Mouse (Mus musculus): ENCODE results near the gene Dclk1. TPM values are rescaled to one million over a fixed set of nuclear protein-coding genes. Genes with fewer than 3 reads are reported as not detected.

Dclk1 gene
- total RNA-seq, 2 experiments from 2014 or later = 794 to 803 TPM

DNA sequence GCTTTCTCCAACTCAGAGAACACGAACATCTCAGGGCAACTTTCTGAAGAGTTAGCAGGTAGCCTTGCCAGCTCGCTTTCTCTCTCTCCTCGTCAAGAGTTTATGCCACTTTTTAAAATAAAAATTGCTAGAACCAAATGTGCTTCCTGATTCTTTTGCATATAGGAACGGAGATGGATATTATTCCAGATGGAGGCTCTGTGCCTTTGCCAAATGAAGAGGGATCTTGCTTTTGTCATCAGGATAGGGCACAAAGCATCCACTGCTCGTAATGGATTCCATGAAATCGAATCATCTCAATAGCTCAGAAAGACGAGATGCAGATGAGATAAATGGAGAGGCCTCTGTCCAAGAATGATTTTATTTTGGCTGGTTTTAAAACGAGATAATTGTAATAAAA lies 201.1 kb downstream of the Dclk1 start:
- DNase-seq = no peak
- intact Hi-C loops (cut with DNase I) = no loop called here

DNA sequence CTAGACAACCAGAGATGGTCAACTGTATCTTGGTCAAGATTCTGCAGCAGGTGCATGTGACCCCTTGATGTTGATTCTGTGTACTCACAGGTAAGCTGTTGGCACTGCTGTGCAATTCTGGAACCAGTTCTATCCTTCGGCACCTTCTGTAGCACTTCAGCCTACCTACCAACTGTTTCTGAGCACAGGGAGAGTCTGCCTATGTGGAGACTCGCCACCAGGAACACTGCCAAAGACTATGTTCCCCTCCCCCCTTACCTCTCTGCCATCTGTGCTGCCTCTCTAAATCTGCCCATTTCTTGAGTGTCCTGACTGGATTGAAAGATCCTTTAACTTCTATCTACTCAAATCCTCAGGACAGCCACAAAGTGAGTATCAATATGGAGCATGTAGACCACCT lies 201.6 kb downstream of the Dclk1 start:
- intact Hi-C loops (cut with DNase I) = no loop called here
- DNase-seq = no peak

DNA sequence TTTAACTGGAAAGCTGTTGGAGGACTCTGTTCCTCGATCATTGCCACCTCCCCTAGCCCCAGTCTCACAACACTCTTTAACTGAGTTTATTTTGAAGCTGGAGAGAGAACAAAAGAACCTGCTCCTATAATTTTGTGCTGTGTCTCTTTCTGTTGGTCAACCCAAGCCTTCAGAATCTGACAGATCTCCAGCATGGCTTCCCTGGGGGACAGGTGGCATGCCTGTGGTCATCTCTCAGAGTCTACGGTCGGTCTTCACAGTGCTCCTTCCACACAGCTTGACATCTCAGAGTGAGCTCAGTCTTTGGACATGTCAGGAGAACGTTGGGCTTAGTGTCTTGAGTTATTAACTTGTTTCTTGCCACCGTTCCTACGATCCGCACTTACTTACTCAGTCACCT lies 204.5 kb downstream of the Dclk1 start:
- no peak for DNase-seq
- intact Hi-C loops (cut with DNase I) = no loop called here

DNA sequence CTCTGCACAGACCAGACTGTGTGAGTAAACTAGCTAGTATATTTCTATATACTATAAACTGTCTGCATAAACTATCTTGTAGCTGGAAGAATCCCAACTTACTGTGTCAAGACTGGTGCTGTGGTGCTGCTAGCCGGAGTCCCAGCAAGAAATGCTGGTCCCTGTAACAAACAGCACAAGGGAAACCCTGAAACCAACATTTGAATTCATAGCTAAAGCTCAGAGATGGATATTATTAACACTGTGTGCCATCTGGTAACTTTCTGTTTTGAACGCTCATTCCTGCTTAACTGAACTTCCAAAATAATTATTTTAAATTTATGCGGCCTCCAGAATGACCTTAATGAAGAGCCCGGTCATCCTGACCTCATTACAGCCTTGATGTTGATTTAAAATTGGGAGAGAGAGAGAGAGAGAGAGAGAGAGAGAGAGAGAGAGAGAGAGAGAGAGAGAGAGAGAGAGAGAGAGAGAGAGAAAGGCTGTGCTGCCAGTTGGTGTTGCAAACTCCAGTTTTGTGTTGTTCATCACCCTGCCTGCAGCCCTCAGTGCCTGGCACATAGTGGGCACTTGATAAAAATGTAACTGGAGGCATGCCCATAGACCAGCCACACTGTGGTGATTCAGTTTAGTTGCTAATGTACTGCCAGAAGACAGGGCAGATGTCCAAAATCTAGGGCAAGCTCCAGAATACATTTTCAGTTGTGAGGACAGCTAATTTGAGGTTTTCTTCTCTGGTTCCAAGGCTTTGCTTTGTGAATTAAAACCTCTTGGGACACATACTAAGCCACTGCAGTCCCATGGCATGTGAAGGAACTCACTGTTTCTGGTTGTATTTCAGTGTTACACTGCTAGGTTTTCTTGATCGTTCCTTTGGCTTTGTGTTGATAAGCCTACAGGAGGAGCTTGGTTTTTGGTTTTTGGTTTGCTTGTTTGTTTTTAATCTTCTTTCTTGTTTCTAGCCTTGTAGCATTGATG lies 205.6 kb downstream of the Dclk1 start:
- DNase-seq = peak; percentile 63
- intact Hi-C loops (cut with DNase I) = no loop called here

DNA sequence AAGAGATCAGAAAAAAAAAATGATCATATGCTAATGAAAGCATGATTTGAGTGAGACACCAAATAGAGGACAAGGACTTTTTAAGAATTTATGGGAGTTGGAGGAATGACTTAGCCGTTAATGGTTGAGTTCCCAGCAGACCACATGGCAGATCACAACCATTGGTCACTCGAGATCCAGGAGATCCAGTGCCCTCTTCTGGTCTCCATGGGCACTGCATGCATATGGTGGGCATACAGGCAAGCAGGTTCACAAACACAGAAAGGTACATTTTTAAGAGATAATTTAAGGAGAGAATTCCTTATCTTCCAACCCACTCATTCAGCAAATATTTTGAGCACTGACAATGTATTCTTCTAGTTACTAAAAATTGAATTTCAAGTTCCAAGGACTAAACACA lies 207.0 kb downstream of the Dclk1 start:
- no peak for DNase-seq
- intact Hi-C loops (cut with DNase I) = no loop called here

DNA sequence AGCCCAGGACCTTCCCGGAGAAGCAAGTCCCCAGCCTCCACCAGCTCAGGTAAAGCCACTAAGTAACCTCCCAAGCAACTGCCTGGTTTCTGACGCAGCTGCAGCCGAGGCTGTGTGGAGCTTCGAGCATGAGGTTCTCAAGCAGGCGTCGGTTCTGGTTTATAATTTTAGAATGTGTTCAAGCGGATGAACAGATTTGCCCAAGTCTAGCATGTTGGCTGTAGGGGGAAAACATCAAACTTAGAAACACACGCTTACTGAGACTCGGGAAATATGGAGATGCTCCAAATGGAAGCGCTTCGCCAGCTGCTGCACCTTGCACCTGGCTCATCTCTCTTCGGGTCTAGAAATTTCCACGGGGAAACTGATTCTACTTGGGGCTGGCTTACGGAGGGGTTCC lies 208.9 kb downstream of the Dclk1 start:
- intact Hi-C loops (cut with DNase I) = no loop called here
- DNase-seq = no peak

DNA sequence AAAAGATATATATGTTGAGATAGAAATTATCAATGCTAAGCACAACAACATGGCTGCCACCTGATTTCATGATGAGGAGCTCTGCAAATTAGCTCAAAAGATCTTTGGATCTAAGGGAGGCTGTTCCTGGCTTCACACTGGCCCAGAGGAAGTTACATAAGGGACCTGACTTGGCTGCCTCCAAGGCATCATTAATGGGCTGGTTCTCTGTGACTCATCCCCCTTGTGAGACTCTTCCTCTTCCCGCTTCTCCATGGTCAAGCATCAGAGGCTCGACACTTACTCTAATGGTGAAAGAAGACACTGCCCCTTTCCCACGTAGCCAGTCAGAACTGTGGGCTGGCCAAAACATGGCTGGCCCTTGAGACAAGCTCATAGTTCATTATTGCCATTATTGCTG lies 209.7 kb downstream of the Dclk1 start:
- DNase-seq = no peak
- intact Hi-C loops (cut with DNase I) = no loop called here

DNA sequence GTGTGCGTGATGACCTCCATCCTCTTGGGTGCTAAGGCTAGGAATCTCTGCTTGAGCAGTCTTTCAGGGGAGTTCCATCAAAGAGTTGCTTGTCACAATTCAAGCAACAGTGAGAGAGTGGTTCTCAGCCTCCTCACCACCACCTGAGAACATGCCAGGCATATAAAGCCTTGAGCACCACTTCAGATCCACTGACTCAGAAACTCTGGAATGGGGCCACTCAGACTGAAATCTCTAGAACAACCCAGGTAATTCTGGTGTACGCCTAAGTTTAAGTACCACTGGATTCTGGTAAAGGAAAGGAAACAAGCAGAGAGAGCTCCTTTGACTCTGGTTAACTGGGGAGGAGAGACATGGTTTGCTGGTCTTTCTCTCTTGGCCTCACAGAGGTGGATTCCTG lies 210.3 kb downstream of the Dclk1 start:
- DNase-seq = no peak
- intact Hi-C loops (cut with DNase I) = no loop called here

DNA sequence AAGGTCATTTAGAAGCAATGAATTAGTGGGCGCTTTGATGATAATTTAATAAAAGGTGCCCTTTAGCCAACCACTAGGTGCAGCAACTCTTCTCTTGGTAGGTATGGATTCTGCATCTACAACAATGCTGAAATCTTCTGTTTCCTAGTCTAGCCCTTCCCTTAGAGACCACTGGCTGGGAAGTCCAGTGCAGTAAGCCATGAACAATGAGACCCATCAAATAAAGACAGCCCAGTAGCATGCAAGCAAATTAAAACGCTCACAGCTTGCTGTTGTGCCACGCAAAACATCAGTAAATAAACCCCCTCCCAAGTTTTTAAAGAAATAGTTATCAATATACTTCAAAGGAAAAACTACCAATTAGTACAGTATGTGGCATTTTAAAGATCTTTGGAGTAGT lies 218.9 kb downstream of the Dclk1 start:
- intact Hi-C loops (cut with DNase I) = loop anchor here (5.0 to 10.0 kb wide), 2 partner anchors 49 to 86 kb away; no protein-coding TSS in a partner anchor
- no peak for DNase-seq

DNA sequence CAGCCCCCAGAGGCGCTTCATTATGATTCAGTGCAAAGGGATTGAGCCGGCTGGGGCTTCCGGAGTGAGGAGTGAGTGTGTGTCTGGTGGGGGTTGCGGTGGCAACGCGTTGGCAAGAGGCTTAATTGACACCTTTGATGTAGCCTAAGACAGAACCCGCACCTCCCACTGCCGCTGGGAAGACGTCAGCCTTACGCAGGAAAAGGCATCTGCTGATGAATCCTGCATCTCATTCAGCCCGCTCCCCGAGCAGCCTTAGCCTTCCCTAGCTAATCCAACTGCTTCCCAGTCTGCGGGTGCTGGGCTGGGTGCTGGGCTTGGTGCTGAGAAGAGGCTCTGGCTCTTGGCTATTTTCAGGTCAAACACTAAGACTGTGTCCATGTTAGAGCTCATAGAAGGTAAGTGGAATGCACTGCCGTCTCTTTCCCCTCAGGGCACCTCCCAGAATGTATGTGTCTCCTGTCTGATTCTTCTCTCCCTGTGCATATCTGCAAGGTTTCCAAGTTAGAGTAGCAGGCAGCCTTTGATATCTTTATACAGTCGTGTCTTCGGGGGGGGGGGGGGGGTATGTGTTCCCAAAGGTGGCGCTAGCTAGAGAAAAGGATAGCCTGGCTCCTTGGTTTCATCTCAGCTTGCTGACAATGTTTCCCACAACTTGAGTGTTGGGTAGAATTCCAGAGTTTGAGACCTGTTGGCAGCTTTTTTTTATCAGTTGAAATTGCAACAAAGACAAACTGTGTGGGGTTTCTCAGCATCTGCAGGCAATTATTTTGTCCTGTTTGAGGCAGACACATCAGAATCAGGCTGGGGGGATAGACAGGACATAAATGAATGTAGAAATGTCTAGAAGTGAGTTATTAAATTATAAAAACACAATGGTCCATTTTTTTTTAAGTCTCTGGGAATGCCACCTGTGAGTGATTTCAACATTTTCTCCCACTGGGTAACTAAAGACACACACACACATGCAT lies 219.8 kb downstream of the Dclk1 start:
- peak; percentile 75 for DNase-seq
- intact Hi-C loops (cut with DNase I) = loop anchor here (5.0 to 10.0 kb wide), 2 partner anchors 50 to 87 kb away; no protein-coding TSS in a partner anchor

DNA sequence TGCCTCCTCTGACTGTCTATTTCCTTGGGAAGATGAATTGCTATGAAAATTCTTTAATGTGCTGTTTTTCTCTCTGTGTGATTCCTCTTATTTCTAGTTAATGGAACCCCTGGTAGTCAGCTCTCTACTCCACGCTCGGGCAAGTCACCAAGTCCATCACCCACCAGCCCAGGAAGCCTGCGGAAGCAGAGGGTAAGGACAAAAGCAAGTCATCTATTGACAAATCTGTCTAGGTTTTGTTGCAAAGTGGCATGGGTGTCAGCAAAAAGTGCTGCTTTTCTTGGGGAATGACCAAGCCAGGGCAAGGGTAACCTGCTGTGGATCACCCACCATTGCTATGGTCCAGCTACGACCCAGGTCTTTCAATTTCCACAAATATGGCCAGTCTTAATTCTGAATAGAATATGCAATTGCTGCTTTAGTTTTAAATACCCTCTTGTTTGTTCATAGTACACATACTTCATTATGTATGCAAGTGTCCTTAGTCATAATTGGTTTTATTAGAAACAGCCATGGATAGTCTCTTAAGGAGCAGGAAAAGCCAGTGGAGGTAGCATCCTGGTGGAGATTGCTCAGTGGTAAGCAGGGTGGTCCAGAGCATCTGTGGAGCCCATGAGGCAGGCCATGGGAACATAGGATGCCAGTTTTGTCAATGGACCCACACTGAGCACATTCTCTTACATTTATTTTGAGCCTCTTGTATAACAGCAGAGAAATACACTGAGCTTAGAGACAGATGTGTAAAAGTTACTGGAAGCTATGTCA lies 220.9 kb downstream of the Dclk1 start:
- intact Hi-C loops (cut with DNase I) = loop anchor here (5.0 to 10.0 kb wide), 2 partner anchors 51 to 88 kb away; no protein-coding TSS in a partner anchor
- no peak for DNase-seq

DNA sequence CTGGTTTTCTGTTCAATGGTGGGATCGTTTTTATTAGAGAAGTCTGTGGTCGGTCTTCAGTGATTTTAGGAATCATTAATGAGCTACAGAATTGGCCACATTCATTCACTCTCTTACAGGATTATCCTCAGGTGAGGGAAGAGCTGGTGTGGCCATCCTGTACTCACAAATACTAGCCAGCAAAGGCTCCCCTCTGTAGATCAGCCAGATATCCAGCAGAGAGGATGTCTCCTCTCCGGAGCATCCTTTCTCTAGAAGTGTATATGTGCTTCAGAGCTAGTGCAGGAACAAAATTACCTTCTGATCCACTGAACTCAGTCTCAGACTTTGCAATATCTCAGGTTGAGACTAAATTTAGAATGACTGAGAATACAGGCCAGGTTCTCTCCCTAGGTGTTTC lies 222.1 kb downstream of the Dclk1 start:
- intact Hi-C loops (cut with DNase I) = loop anchor here (5.0 to 10.0 kb wide), 2 partner anchors 52 to 89 kb away; no protein-coding TSS in a partner anchor
- no peak for DNase-seq

DNA sequence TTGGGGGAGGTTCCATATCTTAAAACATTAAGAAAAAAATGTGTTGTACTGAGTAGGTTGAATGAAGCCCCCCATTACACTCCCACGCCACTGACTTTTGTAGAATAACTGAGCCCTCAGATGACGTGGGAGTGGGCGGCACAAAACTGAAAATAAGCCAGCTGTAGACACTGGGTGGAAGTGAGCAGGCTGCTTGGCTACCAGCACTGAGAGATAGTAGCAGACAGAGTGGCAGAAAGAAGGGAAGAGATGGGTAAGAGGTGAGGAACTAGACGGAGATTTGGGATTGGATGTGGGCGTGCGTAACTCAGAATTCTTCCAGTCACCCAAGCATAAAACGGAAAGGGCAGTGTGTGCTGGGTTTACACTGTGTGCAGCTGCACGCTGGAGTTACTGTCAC lies 223.6 kb downstream of the Dclk1 start:
- DNase-seq = no peak

DNA sequence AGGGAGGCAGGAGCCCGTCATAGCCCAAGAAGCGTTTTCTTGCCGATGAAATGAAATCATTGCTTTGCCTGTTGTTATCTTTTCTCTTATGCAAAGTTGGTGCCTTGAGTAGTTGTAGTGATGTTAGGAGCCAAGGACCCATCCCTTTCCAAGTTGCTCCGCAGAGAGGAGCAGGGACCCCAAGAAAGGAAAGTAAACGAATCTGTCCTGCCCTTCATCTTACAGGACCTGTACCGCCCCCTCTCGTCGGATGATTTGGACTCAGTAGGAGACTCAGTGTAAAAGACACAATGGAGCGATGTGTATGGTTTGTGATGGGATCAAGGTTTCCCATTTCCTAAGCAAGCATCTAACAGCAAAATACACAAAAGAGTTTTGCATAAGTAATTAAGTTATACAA lies 224.2 kb downstream of the Dclk1 start:
- intact Hi-C loops (cut with DNase I) = loop anchor here (10.0 kb wide), 1 partner anchor 92 kb away; no protein-coding TSS in a partner anchor
- DNase-seq = peak; percentile 23

More for the DNA sequence above, 223.6 kb downstream of the Dclk1 start:
- intact Hi-C loops (cut with DNase I) = loop anchor here (10.0 kb wide), 1 partner anchor 91 kb away; no protein-coding TSS in a partner anchor

DNA sequence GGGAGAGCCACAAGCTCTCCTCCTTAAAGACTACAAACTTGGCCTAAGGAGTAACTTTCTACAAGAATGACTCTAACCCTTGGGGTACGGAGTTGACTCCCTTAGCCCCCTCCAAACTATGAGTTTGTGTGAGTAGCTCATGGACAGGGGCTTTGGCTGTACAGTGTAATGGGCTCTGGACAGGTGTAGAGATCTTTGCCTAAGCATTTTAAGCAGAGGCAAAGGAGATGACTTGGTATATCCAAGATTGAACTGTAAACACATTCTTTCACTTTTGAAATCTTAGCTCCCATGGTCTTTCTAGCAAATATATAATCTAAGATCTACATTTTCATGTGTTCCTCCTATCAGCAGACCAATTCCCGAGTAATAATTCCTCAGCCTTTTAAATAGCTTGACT lies 229.9 kb downstream of the Dclk1 start, which contains the start of gene Gm21954:
Gene Gm21954 (minus strand): TSS at position 101 of the 400 bp plus-strand sequence.
- intact Hi-C loops (cut with DNase I) = no loop called here
- no peak for DNase-seq

DNA sequence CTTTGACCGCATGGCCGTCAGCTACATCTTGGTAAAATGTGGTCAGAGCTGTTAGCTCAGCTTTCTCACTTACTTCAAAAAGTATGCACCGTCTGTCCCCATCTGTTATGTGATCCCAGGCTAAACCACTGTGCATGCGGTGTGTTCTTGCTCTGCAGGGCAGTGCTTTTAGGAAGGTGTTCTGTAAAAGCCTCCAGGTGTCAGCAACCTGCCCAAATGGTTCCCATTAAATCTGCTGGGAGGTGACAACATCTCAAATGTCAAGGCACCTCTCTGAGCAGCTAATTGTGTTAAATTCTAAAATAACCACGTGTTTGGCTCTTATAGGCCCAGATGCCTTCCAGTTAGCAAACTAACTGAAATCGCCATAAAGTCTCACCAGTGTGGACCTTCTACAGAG lies 231.0 kb downstream of the Dclk1 start:
- DNase-seq = no peak
- intact Hi-C loops (cut with DNase I) = no loop called here

DNA sequence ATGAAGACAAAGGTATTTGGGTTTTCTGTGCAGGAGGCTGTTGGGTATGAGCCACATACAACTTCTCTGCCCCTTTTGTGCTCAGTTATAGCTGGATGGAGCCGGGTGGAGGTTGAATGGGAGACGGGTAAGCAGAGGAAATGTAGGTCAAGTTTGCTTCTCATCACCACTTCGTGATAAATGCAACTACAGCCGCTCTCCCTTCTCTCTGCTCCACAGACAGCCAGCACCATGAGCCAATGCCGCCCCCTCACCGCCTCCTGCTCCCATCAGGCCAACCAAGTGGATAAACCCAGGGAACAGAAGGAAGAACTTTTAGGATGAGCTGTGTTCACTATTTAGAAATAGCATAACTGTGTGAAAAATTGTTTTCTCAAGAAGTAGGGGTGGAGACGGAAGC lies 234.5 kb downstream of the Dclk1 start:
- DNase-seq = no peak
- intact Hi-C loops (cut with DNase I) = no loop called here

DNA sequence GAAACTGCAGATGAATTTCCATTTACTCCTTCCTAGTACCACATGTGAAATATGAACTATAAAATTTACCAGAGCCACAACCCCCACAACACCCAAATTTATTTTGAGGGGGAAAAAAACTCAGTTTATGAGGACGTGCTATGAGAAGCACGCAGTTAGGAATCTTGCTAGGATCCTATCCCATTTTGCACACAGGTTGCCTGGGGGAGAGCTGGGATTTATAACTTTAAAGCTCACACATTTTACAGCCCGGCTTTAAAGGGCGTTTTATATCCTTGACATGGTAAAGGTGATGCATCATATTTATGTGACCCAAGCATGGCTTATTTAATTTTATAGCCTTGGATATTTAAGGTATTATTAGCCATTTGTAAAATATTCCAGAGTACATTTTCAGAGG lies 237.1 kb downstream of the Dclk1 start:
- DNase-seq = no peak
- intact Hi-C loops (cut with DNase I) = no loop called here

DNA sequence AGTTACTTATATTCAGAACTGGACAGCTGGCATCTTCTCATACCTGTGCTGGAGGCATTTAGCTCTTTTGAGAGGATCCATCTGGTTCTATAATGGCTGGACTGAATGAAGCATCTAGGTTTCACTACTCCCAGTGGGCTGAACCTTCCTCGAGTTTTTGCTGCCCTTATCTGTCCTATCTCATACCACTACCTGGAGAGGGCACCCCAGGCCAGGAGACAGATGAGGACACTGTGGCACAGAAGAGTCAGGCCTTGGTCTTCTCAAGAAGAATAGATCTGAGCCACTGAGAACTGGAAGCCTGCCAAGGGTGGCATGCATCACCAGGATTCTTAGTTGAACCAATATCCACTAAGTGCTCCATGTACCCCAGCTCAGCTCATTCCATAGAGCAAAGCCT lies 239.0 kb downstream of the Dclk1 start:
- DNase-seq = no peak
- intact Hi-C loops (cut with DNase I) = no loop called here

DNA sequence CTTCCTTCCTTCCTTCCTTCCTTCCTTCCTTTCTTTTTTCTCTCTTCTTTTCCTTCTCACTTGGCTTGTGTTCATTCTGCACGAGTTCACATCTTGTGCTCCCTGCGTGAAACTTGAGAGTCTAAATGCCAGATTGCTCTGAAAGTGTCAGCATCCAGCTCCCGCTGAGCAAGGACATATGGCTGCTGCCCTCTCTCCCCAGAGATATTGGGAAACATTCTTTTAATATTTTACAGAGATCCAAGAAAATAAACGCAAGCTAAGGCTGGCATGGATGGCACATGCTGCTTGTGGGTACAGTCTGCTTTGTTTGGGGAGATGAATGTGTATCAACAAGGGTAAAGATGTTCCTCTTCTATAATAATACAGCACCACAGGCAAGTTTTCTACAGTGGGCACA lies 241.2 kb downstream of the Dclk1 start:
- intact Hi-C loops (cut with DNase I) = no loop called here
- peak; percentile 54 for DNase-seq
